Mouse (Mus musculus) midbrain, postnatal 0 days (tissue): ENCODE measurements around the gene Ppp1r13b. TPM values are rescaled to one million over a fixed set of nuclear protein-coding genes. Genes with fewer than 3 reads are reported as not detected.

Experiments used
- ATAC-seq: fragments of 200-750 bp; cut with Nextera tagmentation; 2 replicates; pipeline ENCODE4 v1.8.0; 2017; ENCODE audit warnings: moderate number of reproducible peaks, mild to moderate bottlenecking, moderate TSS enrichment, moderate library complexity; ENCODE audit not compliant: low FRiP score
- DNase-seq: peaks from one replicate; pipeline ENCODE4 v3.0.0-alpha.2; 2015; ENCODE audit warnings: low spot score
- H3K27ac ChIP-seq: fragments of 300-500 bp; sonication (generic); 2 replicates; pipeline ENCODE4 v1.5.1; 2014; ENCODE audit warnings: low read depth, mild to moderate bottlenecking, low read length, mixed read lengths
- H3K27me3 ChIP-seq: fragments of 300-500 bp; sonication (generic); 2 replicates; pipeline ENCODE4 v1.6.1; 2014; ENCODE audit warnings: low read length, control low read depth, mixed read lengths; ENCODE audit not compliant: insufficient read depth
- H3K36me3 ChIP-seq: fragments of 300-500 bp; sonication (generic); 2 replicates; pipeline ENCODE4 v1.6.1; 2014; ENCODE audit warnings: low read length, control low read depth, mixed read lengths; ENCODE audit not compliant: insufficient read depth
- H3K4me1 ChIP-seq: fragments of 300-500 bp; sonication (generic); 2 replicates; pipeline ENCODE4 v1.6.1; 2014; ENCODE audit warnings: mild to moderate bottlenecking, control low read depth, antibody characterized with exemption, low read length, mixed read lengths; ENCODE audit not compliant: insufficient read depth
- H3K4me2 ChIP-seq: fragments of 300-500 bp; sonication (generic); 2 replicates; pipeline ENCODE4 v1.6.1; 2014; ENCODE audit warnings: low read depth, mild to moderate bottlenecking, low read length, mixed read lengths; ENCODE audit not compliant: poor library complexity, severe bottlenecking
- H3K4me3 ChIP-seq: fragments of 300-500 bp; sonication (generic); 2 replicates; pipeline ENCODE4 v1.5.1; 2014; ENCODE audit warnings: low read depth, mild to moderate bottlenecking, low read length, moderate library complexity
- H3K9ac ChIP-seq: fragments of 300-500 bp; sonication (generic); replicated peaks from 2 replicates; pipeline ENCODE4 v1.6.1; 2014; ENCODE audit warnings: mild to moderate bottlenecking, low read length, moderate library complexity, mixed read lengths; ENCODE audit not compliant: poor library complexity, severe bottlenecking
- H3K9me3 ChIP-seq: fragments of 300-500 bp; sonication (generic); 2 replicates; pipeline ENCODE4 v1.6.1; 2016; ENCODE audit warnings: low read length, control low read depth
- CTCF ChIP-seq: IDR thresholded peaks from 2 replicates; pipeline ENCODE4 v1.5.1; 2016; ENCODE audit warnings: antibody characterized with exemption, mild to moderate bottlenecking
- WGBS: fragments of 180-500 bp; shearing (Covaris S2); extraction: QIAGEN DNeasy Blood & Tissue Kit; methylation state at CpG from one replicate; pipeline ENCODE4 v1.1.7; 2014; 5-methylcytosine and 5-hydroxymethylcytosine counted together
- polyA plus RNA-seq: library from polyadenylated mRNA; unstranded; fragments of >200 nt; fragmentation: Nextera tagmentation; extraction: Ambion mirVana; gene quantifications from 2 replicates; pipeline ENCODE4 v1.2.1, GENCODE M21; 2015
- total RNA-seq: library from RNA; depleted of rRNA; stranded (reverse); fragments of >200 nt; gene quantifications from 2 replicates; pipeline ENCODE4 v1.2.3, GENCODE M21; 2014

Gene Ppp1r13b
- total and polyA plus RNA-seq, 2 experiments from 2014 or later = 47.0 to 79.3 TPM

- DNase-seq = peak; percentile 100
- Histone ChIP-seq H3K9ac (peak within 1 kb of the TSS; percentile 62), H3K27me3 (no peaks in the 10 kb centered on the region), H3K4me3 (peak within 1 kb of the TSS; percentile 83), H3K9me3 (no peaks in the 10 kb centered on the region), H3K27ac (peak within 1 kb of the TSS; percentile 60), H3K4me2 (peak within 1 kb of the TSS; percentile 97), H3K4me1 (peaks cover 4% of the 10 kb centered on the region; the same call in 1 of the 2 replicates), H3K36me3 (no peaks in the 10 kb centered on the region)
- 0 out of 2 replicates have a peak, but pooled peaks have one; percentile 3 for TF ChIP-seq CTCF
- WGBS = under 1% methylated on average over 78 of the region's 87 CpGs
- ATAC-seq = peak; percentile 99
Observed at GRCm38 (mm10) chr12:111813766-111814617, 93.9 kb downstream of the Ppp1r13b start, which contains the start of the genes Xrcc3 and Zfyve21. Gene Xrcc3, minus strand, starts transcription at chr12:111813873. Gene Zfyve21, plus strand, starts transcription at chr12:111814170.

- 0 out of 2 replicates have a peak, but pooled peaks cover 2% of the 10 kb centered on the region for H3K36me3 ChIP-seq
- DNase-seq (no peak), ATAC-seq (no peak)
- H3K27me3 ChIP-seq = no peaks in the 10 kb centered on the region
- peaks cover 4% of the 10 kb centered on the region; the same call in 1 of the 2 replicates for H3K4me1 ChIP-seq
- TF ChIP-seq CTCF = no peak
- H3K4me3 ChIP-seq = peak overlapping the region; percentile 83
- 3% methylated on average over 27 of the region's 27 CpGs for WGBS
- H3K9me3 ChIP-seq = no peaks in the 10 kb centered on the region
- H3K27ac ChIP-seq = no peak overlapping the region
- 0 out of 2 replicates have a peak overlapping the region, but pooled peaks have one; percentile 42 for H3K9ac ChIP-seq
- peak overlapping the region; percentile 70 for H3K4me2 ChIP-seq
Observed at GRCm38 (mm10) chr12:111813111-111813765, 94.7 kb downstream of the Ppp1r13b start.

- DNase-seq (no peak), ATAC-seq (no peak)
- Histone ChIP-seq H3K27me3 (no peaks in the 10 kb centered on the region), H3K4me2 (no peak overlapping the region), H3K4me1 (peaks cover 4% of the 10 kb centered on the region; the same call in 1 of the 2 replicates), H3K36me3 (peaks cover 7% of the 10 kb centered on the region), H3K9ac (no peak overlapping the region), H3K4me3 (peak overlapping the region; percentile 83; the same call in 1 of the 2 replicates), H3K9me3 (no peaks in the 10 kb centered on the region), H3K27ac (no peak overlapping the region)
- no peak for TF ChIP-seq CTCF
- WGBS = 72% methylated on average over 12 of the region's 12 CpGs
Observed at GRCm38 (mm10) chr12:111812611-111813010, 95.3 kb downstream of the Ppp1r13b start.

- Histone ChIP-seq H3K27me3 (no peaks in the 10 kb centered on the region), H3K4me3 (no peak overlapping the region), H3K4me2 (no peak overlapping the region), H3K36me3 (peaks cover 9% of the 10 kb centered on the region), H3K9me3 (no peaks in the 10 kb centered on the region), H3K27ac (no peak overlapping the region), H3K4me1 (peaks cover 4% of the 10 kb centered on the region; the same call in 1 of the 2 replicates), H3K9ac (no peak overlapping the region)
- ATAC-seq = no peak
- no peak for TF ChIP-seq CTCF
- WGBS = 82% methylated on average over 13 of the region's 13 CpGs
- no peak for DNase-seq
Observed at GRCm38 (mm10) chr12:111812075-111812474, 95.8 kb downstream of the Ppp1r13b start.

- H3K9me3 ChIP-seq = no peaks in the 10 kb centered on the region
- DNase-seq (peak; percentile 78), ATAC-seq (0 out of 2 replicates have a peak, but pooled peaks have one; percentile 5)
- H3K4me2 ChIP-seq = no peak overlapping the region
- H3K27me3 ChIP-seq = no peaks in the 10 kb centered on the region
- peak; percentile 44 for TF ChIP-seq CTCF
- H3K27ac ChIP-seq = peak overlapping the region; percentile 34; the same call in 1 of the 2 replicates
- H3K9ac ChIP-seq = peak overlapping the region; percentile 39
- no peak overlapping the region for H3K4me3 ChIP-seq
- peaks cover 4% of the 10 kb centered on the region; the same call in 1 of the 2 replicates for H3K4me1 ChIP-seq
- H3K36me3 ChIP-seq = peaks cover 17% of the 10 kb centered on the region
- WGBS = 2% methylated on average over 9 of the region's 9 CpGs
Observed at GRCm38 (mm10) chr12:111809762-111810161, 98.1 kb downstream of the Ppp1r13b start.
